In genomic region chr13:52929209-52930171, GRCm38 (mm10) we compare ENCODE assay signal across 8 mouse cellular contexts. TPM values are rescaled to one million over a fixed set of nuclear protein-coding genes. Genes with fewer than 3 reads are reported as not detected.
DNase-seq lines count a peak whose midpoint lies in the region; ATAC-seq and TF ChIP-seq lines count a peak whose summit lies in the region.

TSS of gene Auh (minus strand) at chr13:52929681.

- H3K27ac ChIP-seq in CH12.LX (ENCODE audit: insufficient read depth, low read depth), result peak within 1 kb of the TSS; percentile 67
- peak within 1 kb of the TSS; percentile 37; the same call in 1 of the 2 replicates for H3K27ac ChIP-seq in forebrain, embryonic 11.5 days (ENCODE audit: low read depth, low read length)
- peak within 1 kb of the TSS; percentile 79 for H3K27ac ChIP-seq in heart, embryonic 16.5 days (ENCODE audit: low read length)
- peak within 1 kb of the TSS; percentile 86 for H3K27ac ChIP-seq in neural tube, embryonic 15.5 days (replicated peaks)

- H3K9me3 ChIP-seq in CH12.LX (replicated peaks; ENCODE audit: low read length), result peaks cover 6% of the 10 kb centered on the region
- no peaks in the 10 kb centered on the region for H3K9me3 ChIP-seq in forebrain, embryonic 11.5 days (ENCODE audit: control insufficient read depth, low read length)
- no peaks in the 10 kb centered on the region for H3K9me3 ChIP-seq in heart, embryonic 16.5 days (replicated peaks; ENCODE audit: control insufficient read depth, low read length)
- no peaks in the 10 kb centered on the region for H3K9me3 ChIP-seq in neural tube, embryonic 15.5 days (replicated peaks)

- H3K4me3 ChIP-seq in CH12.LX (replicated peaks in 1 of 3; ENCODE audit: low read depth in 2 of 3, low read length in 2 of 3, poor library complexity in 1 of 3), result peak within 1 kb of the TSS; percentile 80 to 95 (median 86)
- H3K4me3 ChIP-seq in forebrain, embryonic 11.5 days (ENCODE audit: low read depth, low read length), result peak within 1 kb of the TSS; percentile 82
- H3K4me3 ChIP-seq in heart, embryonic 16.5 days (ENCODE audit: low read length), result peak within 1 kb of the TSS; percentile 92
- peak within 1 kb of the TSS; percentile 89 for H3K4me3 ChIP-seq in neural tube, embryonic 15.5 days (replicated peaks)

- peaks cover 4 to 36% of the 10 kb centered on the region in 2 experiments; a peak in 2 of 4 replicates for H3K4me1 ChIP-seq in CH12.LX (ENCODE audit: control insufficient read depth in 1 of 2, insufficient read depth in 2 of 2)
- peaks cover 2% of the 10 kb centered on the region; the same call in 1 of the 2 replicates for H3K4me1 ChIP-seq in forebrain, embryonic 11.5 days (replicated peaks; ENCODE audit: control insufficient read depth, insufficient read depth, low read length)
- peaks cover 15% of the 10 kb centered on the region for H3K4me1 ChIP-seq in heart, embryonic 16.5 days (ENCODE audit: control insufficient read depth, insufficient read depth, low read length)
- peaks cover 31% of the 10 kb centered on the region for H3K4me1 ChIP-seq in neural tube, embryonic 15.5 days

- no peak for TF ChIP-seq EP300 in CH12.LX (IDR thresholded peaks at IDR 0.05; ENCODE audit: low read length)

- H3K9ac ChIP-seq in CH12.LX (ENCODE audit: insufficient read depth, low read depth), result peak within 1 kb of the TSS; percentile 53
- peak within 1 kb of the TSS; percentile 81 for H3K9ac ChIP-seq in forebrain, embryonic 11.5 days (ENCODE audit: low read length)
- H3K9ac ChIP-seq in heart, embryonic 16.5 days (ENCODE audit: low read length), result peak within 1 kb of the TSS; percentile 94
- peak within 1 kb of the TSS; percentile 76 for H3K9ac ChIP-seq in neural tube, embryonic 15.5 days (replicated peaks)

- TF ChIP-seq RAD21 in CH12.LX (IDR thresholded peaks at IDR 0.05; ENCODE audit: low read depth, low read length), result no peak; the same call in 1 of the 2 replicates

- peaks cover 0 to 13% of the 10 kb centered on the region in 2 experiments for H3K36me3 ChIP-seq in CH12.LX (replicated peaks in 1 of 2; ENCODE audit: control insufficient read depth in 1 of 2, insufficient read depth in 1 of 2, low read length in 1 of 2)
- H3K36me3 ChIP-seq in forebrain, embryonic 11.5 days (ENCODE audit: control insufficient read depth, insufficient read depth, low read length), result no peaks in the 10 kb centered on the region
- H3K36me3 ChIP-seq in heart, embryonic 16.5 days (ENCODE audit: control insufficient read depth, insufficient read depth), result no peaks in the 10 kb centered on the region
- H3K36me3 ChIP-seq in neural tube, embryonic 15.5 days, result no peaks in the 10 kb centered on the region

- peak; percentile 67 for TF ChIP-seq POLR2A in CH12.LX (IDR thresholded peaks at IDR 0.05; ENCODE audit: low read depth, low read length)

- H3K4me2 ChIP-seq in CH12.LX (ENCODE audit: insufficient read depth, low read depth, poor library complexity, severe bottlenecking), result peak within 1 kb of the TSS; percentile 92
- peak within 1 kb of the TSS; percentile 67 for H3K4me2 ChIP-seq in forebrain, embryonic 11.5 days (ENCODE audit: low read depth, low read length, severe bottlenecking)
- H3K4me2 ChIP-seq in heart, embryonic 16.5 days (ENCODE audit: low read depth, low read length), result peak within 1 kb of the TSS; percentile 84
- peak within 1 kb of the TSS; percentile 62 for H3K4me2 ChIP-seq in neural tube, embryonic 15.5 days

- WGBS in forebrain, embryonic 11.5 days, result under 1% methylated on average over 62 of the region's 63 CpGs
- WGBS in heart, embryonic 16.5 days, result under 1% methylated on average over 63 of the region's 63 CpGs
- WGBS in neural tube, embryonic 15.5 days, result under 1% methylated on average over 54 of the region's 63 CpGs

- in situ Hi-C loops in CH12.LX (cut with MboI; ENCODE audit: low pct_ligation_motif_present, low pct_unique_long_range_greater_than_20kb, low sequenced_read_pairs), result loop anchor here (10.0 kb wide), 1 partner anchor 135 kb away; no protein-coding TSS in a partner anchor

- peak; percentile 91 for DNase-seq in CH12.LX (ENCODE audit: extremely low read depth)
- DNase-seq in c-Kit-positive CD71-negative TER-119-negative erythroid progenitor cells, embryonic 14.5 days (ENCODE audit: low read depth), result peak; percentile 84
- DNase-seq in forebrain, embryonic 11.5 days (ENCODE audit: low spot score), result peak; percentile 95
- DNase-seq in kidney, postnatal 36 days, result peak; percentile 88 to 97
- peak; percentile 80 to 88 for DNase-seq in lung, adult 18-20 months
- peak; percentile 86 for DNase-seq in testis, postnatal 14 days (ENCODE audit: low spot score)

- dilution Hi-C loops in CH12.LX (cut with MboI; ENCODE audit: extremely low pct_ligation_motif_present, extremely low pct_unique_long_range_greater_than_20kb, low sequenced_read_pairs), result no loop called here

- H3K27me3 ChIP-seq in CH12.LX (replicated peaks), result no peaks in the 10 kb centered on the region
- H3K27me3 ChIP-seq in forebrain, embryonic 11.5 days (ENCODE audit: control insufficient read depth, insufficient read depth, low read length), result no peaks in the 10 kb centered on the region
- no peaks in the 10 kb centered on the region for H3K27me3 ChIP-seq in heart, embryonic 16.5 days (ENCODE audit: control insufficient read depth, insufficient read depth, low read length)
- no peaks in the 10 kb centered on the region for H3K27me3 ChIP-seq in neural tube, embryonic 15.5 days (replicated peaks)

- peak in 1 of 2 experiments; percentile 25; a peak in 2 of 4 replicates for TF ChIP-seq CTCF in CH12.LX (conservative IDR thresholded peaks at IDR 0.05 in 1 of 2, IDR thresholded peaks at IDR 0.05 in 1 of 2; ENCODE audit: low read depth in 2 of 2, low read length in 2 of 2)

- H3K79me2 ChIP-seq in CH12.LX (replicated peaks; ENCODE audit: control insufficient read depth, extremely low read depth, insufficient read depth, poor library complexity, severe bottlenecking), result peaks cover 41% of the 10 kb centered on the region

- peak; percentile 96 for ATAC-seq in forebrain, embryonic 11.5 days (replicated peaks; ENCODE audit: low FRiP score)
- peak; percentile 97 for ATAC-seq in heart, embryonic 16.5 days (replicated peaks; ENCODE audit: extremely low read depth, insufficient read depth, low FRiP score)
- ATAC-seq in neural tube, embryonic 15.5 days (ENCODE audit: low FRiP score), result peak; percentile 98

TF ChIP-seq in CH12.LX, 34 proteins besides CTCF, POLR2A, EP300 and RAD21:
- TF ChIP-seq USF1 (IDR thresholded peaks at IDR 0.05; ENCODE audit: low read depth, low read length), result no peak
- TF ChIP-seq PAX5 (IDR thresholded peaks at IDR 0.05; ENCODE audit: low read length), result no peak
- peak; percentile 87 for TF ChIP-seq TCF12 (IDR thresholded peaks at IDR 0.05; ENCODE audit: low read depth, low read length)
- peak; percentile 82; the same call in 1 of the 2 replicates for TF ChIP-seq UBTF (IDR thresholded peaks at IDR 0.05; ENCODE audit: low read depth, low read length)
- TF ChIP-seq JUN (IDR thresholded peaks at IDR 0.05; ENCODE audit: insufficient read depth, low read depth, low read length), result no peak
- peak; percentile 51; the same call in 1 of the 2 replicates for TF ChIP-seq SIN3A (IDR thresholded peaks at IDR 0.05; ENCODE audit: low read length)
- peak; percentile 53 for TF ChIP-seq BHLHE40 (IDR thresholded peaks at IDR 0.05; ENCODE audit: low read depth, low read length)
- peak; percentile 70 for TF ChIP-seq ELF1 (IDR thresholded peaks at IDR 0.05; ENCODE audit: low read depth, low read length)
- peak; percentile 22 for TF ChIP-seq SMC3 (IDR thresholded peaks at IDR 0.05; ENCODE audit: low read depth, low read length)
- TF ChIP-seq CHD1 (IDR thresholded peaks at IDR 0.05; ENCODE audit: low read depth, low read length), result peak; percentile 70; the same call in 1 of the 2 replicates
- 0 out of 2 replicates have a peak, but pooled peaks have one; percentile 9 for TF ChIP-seq ZNF384 (IDR thresholded peaks at IDR 0.05; ENCODE audit: low read depth, low read length)
- peak; percentile 55 for TF ChIP-seq HCFC1 (IDR thresholded peaks at IDR 0.05; ENCODE audit: low read depth, low read length)
- TF ChIP-seq USF2 (conservative IDR thresholded peaks at IDR 0.05; ENCODE audit: low read depth, low read length), result no peak
- TF ChIP-seq TBP (conservative IDR thresholded peaks at IDR 0.05; ENCODE audit: low read depth, low read length), result 0 out of 2 replicates have a peak, but pooled peaks have one; percentile 23
- no peak for TF ChIP-seq KAT2A (IDR thresholded peaks at IDR 0.05; ENCODE audit: insufficient replicate concordance, low read length)
- TF ChIP-seq NELFE (IDR thresholded peaks at IDR 0.05; ENCODE audit: low read depth, low read length), result no peak
- TF ChIP-seq NRF1 (IDR thresholded peaks at IDR 0.05; ENCODE audit: low read depth, low read length), result peak; percentile 77

RNA-seq across cellular contexts. Expression of gene Auh, which starts in this region (rescaled TPM):
- 59.6 and 74.1 TPM in 2 replicates for total RNA-seq in CH12.LX (2012; rRNA removed)
- total RNA-seq in CH12.LX (2014; rRNA removed), result 68.5 and 74.6 TPM in 2 replicates
- 191 and 193 TPM in 2 replicates for polyA plus RNA-seq in CH12.LX (2012; ENCODE audit: insufficient read length, low read depth)
- 33.3 and 33.7 TPM in 2 replicates for polyA plus RNA-seq in forebrain, embryonic 11.5 days (2014; fragmentation: Nextera tagmentation; extraction: Ambion mirVana)
- 59.8 and 61.7 TPM in 2 replicates for polyA plus RNA-seq in heart, embryonic 16.5 days (2015; fragmentation: Nextera tagmentation; extraction: Ambion mirVana)
- 70.2 and 75.7 TPM in 2 replicates for polyA plus RNA-seq in neural tube, embryonic 15.5 days (2015; fragmentation: Nextera tagmentation; extraction: Ambion mirVana)

Comparison
In these comparisons a context has a peak if more than half of its experiments do, and no peak if none do; other contexts are left out.
1. Peak in every context shown above with its lines: DNase-seq, ATAC-seq, H3K4me3 ChIP-seq and H3K27ac ChIP-seq.